Mouse (Mus musculus) small intestine, adult 2 months (tissue): ENCODE data around the gene Ngb. TPM values are rescaled to one million over a fixed set of nuclear protein-coding genes. Genes with fewer than 3 reads are reported as not detected.

ENCODE experiments used
- H3K27ac ChIP-seq: fragments of 200-500 bp; 2 replicates; pipeline ENCODE4 v1.5.1; 2012; ENCODE audit warnings: low read depth, low read length, control low read depth, inconsistent platforms; ENCODE audit not compliant: insufficient read depth
- H3K27me3 ChIP-seq: fragments of 200-500 bp; 2 replicates; pipeline ENCODE4 v1.6.1; 2012; ENCODE audit warnings: mild to moderate bottlenecking, moderate library complexity, low read length, inconsistent platforms; ENCODE audit not compliant: control insufficient read depth, insufficient read depth
- H3K36me3 ChIP-seq: fragments of 200-500 bp; 2 replicates; pipeline ENCODE4 v1.6.1; 2012; ENCODE audit warnings: mild to moderate bottlenecking, low read length, control low read depth, inconsistent platforms; ENCODE audit not compliant: control insufficient read depth, insufficient read depth
- H3K4me1 ChIP-seq: fragments of 200-500 bp; 2 replicates; pipeline ENCODE4 v1.6.1; 2012; ENCODE audit warnings: low read length, inconsistent platforms, mixed read lengths; ENCODE audit not compliant: control insufficient read depth, insufficient read depth, insufficient read length
- H3K4me3 ChIP-seq: fragments of 200-500 bp; 2 replicates; pipeline ENCODE4 v1.5.1; 2012; ENCODE audit warnings: low read depth, mild to moderate bottlenecking, control low read depth, inconsistent platforms, low read length, moderate library complexity
- CTCF ChIP-seq: fragments of 200-500 bp; IDR thresholded peaks from 2 replicates; pipeline ENCODE4 v1.5.1; 2012; ENCODE audit warnings: low read depth, mild to moderate bottlenecking, control low read depth, inconsistent platforms, low read length, moderate library complexity, mixed read lengths; ENCODE audit not compliant: insufficient replicate concordance, insufficient read length; ENCODE audit errors: extremely low read depth
- POLR2A ChIP-seq: fragments of 200-500 bp; IDR thresholded peaks from 2 replicates; pipeline ENCODE4 v1.6.1; 2012; ENCODE audit warnings: low read depth, mild to moderate bottlenecking, control low read depth, inconsistent platforms, low read length, moderate library complexity
- WGBS: fragments of 180-500 bp; shearing (Covaris S2); methylation state at CpG from one replicate; pipeline ENCODE4 v1.1.7; 2018; 5-methylcytosine and 5-hydroxymethylcytosine counted together
- polyA plus RNA-seq: library from polyadenylated mRNA; depleted of rRNA; stranded (reverse); fragments of >200 nt; gene quantifications from 2 replicates; pipeline ENCODE4 v1.2.3, GENCODE M21; 2012

Gene Ngb
- polyA plus RNA-seq, 1 experiment, result 1.2 TPM

GRCm38 (mm10) chr12:87093249-87093648, 9.1 kb downstream of the Ngb start:
- TF ChIP-seq POLR2A (no peak), CTCF (no peak)
- no peaks in the 10 kb centered on the region for H3K36me3 ChIP-seq
- 71% methylated on average over 4 of the region's 4 CpGs for WGBS
- H3K27me3 ChIP-seq, result no peaks in the 10 kb centered on the region
- H3K4me3 ChIP-seq, result no peak overlapping the region
- peaks cover 11% of the 10 kb centered on the region for H3K4me1 ChIP-seq
- no peak overlapping the region for H3K27ac ChIP-seq

DNA sequence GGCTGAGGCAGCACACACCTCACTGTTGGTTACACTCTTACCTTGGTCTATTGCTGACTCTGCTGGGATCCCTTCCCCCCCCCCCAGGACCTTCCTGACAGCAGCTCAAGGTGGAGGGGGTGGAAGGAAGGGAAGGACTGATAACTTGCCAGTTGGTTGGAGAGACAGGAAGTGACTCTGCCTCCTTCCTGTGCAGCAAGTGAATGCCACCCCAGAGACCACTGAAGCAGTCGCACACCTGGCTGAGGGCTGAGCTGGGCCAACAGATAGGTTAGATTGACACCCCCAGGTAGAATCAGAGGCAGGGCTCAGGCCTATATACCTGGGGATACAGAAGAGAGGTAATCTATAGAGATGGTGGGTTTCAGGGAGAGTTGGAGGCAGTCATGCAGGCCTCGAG, 10.4 kb downstream of the Ngb start:
- TF ChIP-seq POLR2A, result no peak
- TF ChIP-seq CTCF, result no peak
- Histone ChIP-seq H3K27ac (no peak overlapping the region), H3K36me3 (no peaks in the 10 kb centered on the region), H3K27me3 (no peaks in the 10 kb centered on the region), H3K4me3 (no peak overlapping the region), H3K4me1 (peaks cover 11% of the 10 kb centered on the region)
- WGBS, result 83% methylated on average over 2 of the region's 2 CpGs

- no peaks in the 10 kb centered on the region for H3K36me3 ChIP-seq
- peaks cover 11% of the 10 kb centered on the region for H3K4me1 ChIP-seq
- no peak overlapping the region for H3K27ac ChIP-seq
- 37% methylated on average over 2 of the region's 2 CpGs for WGBS
- H3K4me3 ChIP-seq, result no peak overlapping the region
- TF ChIP-seq POLR2A (no peak), CTCF (no peak)
- H3K27me3 ChIP-seq, result no peaks in the 10 kb centered on the region
Measured at GRCm38 (mm10) chr12:87089701-87090100, 12.6 kb downstream of the Ngb start.

- WGBS, result 64% methylated on average over 4 of the region's 4 CpGs
- no peaks in the 10 kb centered on the region for H3K36me3 ChIP-seq
- TF ChIP-seq POLR2A (no peak), CTCF (no peak)
- no peaks in the 10 kb centered on the region for H3K27me3 ChIP-seq
- H3K4me3 ChIP-seq, result no peak overlapping the region
- H3K4me1 ChIP-seq, result peaks cover 11% of the 10 kb centered on the region
- H3K27ac ChIP-seq, result no peak overlapping the region
Measured at GRCm38 (mm10) chr12:87089255-87089654, 13.1 kb downstream of the Ngb start.

DNA sequence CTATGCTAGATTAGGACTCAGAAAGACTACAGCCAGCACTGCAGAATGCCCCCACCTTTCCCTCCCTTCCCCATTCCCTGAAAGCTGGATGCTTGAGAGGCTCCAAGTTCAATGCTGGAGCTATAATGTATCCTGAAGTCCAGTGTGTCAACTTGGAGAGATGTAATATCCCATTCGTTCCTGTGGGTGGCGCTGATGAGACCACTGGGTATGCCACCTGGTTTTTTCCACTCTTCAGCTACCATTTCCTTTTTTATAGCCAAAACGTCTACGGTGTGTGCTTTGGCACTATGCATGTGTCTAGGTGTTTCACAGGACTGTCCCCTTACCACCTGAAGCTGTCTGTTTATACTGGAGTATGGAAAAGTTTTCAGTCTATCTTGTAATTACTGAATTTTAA, 14.0 kb downstream of the Ngb start:
- Histone ChIP-seq H3K27me3 (no peaks in the 10 kb centered on the region), H3K27ac (no peak overlapping the region), H3K4me1 (peaks cover 11% of the 10 kb centered on the region), H3K4me3 (no peak overlapping the region), H3K36me3 (no peaks in the 10 kb centered on the region)
- WGBS, result 37% methylated on average over 4 of the region's 4 CpGs
- TF ChIP-seq CTCF, result no peak
- TF ChIP-seq POLR2A, result no peak

DNA sequence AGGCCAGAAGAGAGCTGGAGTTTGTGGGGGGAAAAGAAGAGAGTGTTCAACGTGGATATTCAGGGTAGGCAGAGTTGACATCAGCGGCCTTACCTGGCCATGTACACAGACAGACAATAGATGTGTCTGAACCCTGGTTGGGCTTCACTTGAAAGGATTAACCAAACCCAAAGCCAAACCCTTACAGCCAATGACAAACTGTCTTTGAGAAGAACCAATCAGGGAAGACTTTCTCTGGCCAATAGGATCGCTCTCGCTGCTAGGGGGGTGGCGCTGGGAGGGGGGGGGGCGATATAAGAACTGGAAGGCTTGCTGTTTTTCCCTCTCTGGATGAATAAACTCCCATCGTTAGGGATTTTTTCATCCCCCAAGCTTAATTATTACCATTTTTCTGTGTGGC, 15.1 kb downstream of the Ngb start:
- Histone ChIP-seq H3K36me3 (no peaks in the 10 kb centered on the region), H3K4me3 (no peak overlapping the region), H3K27ac (no peak overlapping the region), H3K4me1 (peaks cover 11% of the 10 kb centered on the region), H3K27me3 (no peaks in the 10 kb centered on the region)
- TF ChIP-seq POLR2A (no peak), CTCF (no peak)
- 75% methylated on average over 7 of the region's 7 CpGs for WGBS

DNA sequence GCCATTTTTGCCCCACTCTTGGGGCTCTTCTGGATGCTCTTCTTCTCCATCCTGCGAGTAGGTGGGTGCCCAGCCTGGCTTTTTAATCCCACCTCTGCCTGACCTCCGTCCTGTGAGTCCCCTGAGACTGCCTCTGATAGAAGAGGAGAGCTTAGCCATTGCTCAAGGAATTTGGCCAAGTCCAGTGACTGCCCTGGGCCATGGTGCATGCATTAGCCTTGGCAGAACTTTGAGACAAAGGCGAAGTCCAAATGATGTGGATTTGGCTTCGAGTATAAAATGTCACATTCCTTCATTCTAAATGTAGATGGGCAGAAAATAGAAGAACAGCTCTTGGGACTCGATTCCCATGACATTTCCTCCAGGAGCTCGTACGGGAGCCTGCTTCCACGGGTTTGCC, 19.5 kb downstream of the Ngb start:
- TF ChIP-seq CTCF (no peak), POLR2A (no peak)
- Histone ChIP-seq H3K4me3 (no peak overlapping the region), H3K4me1 (no peaks in the 10 kb centered on the region), H3K27ac (no peak overlapping the region), H3K27me3 (no peaks in the 10 kb centered on the region), H3K36me3 (no peaks in the 10 kb centered on the region)
- WGBS, result 74% methylated on average over 8 of the region's 8 CpGs

- H3K27me3 ChIP-seq, result no peaks in the 10 kb centered on the region
- no peak overlapping the region for H3K27ac ChIP-seq
- no peaks in the 10 kb centered on the region for H3K4me1 ChIP-seq
- no peaks in the 10 kb centered on the region for H3K36me3 ChIP-seq
- no peak overlapping the region for H3K4me3 ChIP-seq
- 81% methylated on average over 2 of the region's 2 CpGs for WGBS
- TF ChIP-seq POLR2A, result no peak
- no peak for TF ChIP-seq CTCF
Measured at GRCm38 (mm10) chr12:87076610-87077009, 25.7 kb downstream of the Ngb start.
